Mouse (Mus musculus) ovary, adult 18-20 months (tissue): ENCODE measurements around the gene Tbc1d30.

ENCODE experiments used
- DNase-seq: peaks from one replicate; pipeline ENCODE4 v3.0.0; 2022; ENCODE audit warnings: low spot score, mixed read lengths

Tbc1d30 gene

DNA sequence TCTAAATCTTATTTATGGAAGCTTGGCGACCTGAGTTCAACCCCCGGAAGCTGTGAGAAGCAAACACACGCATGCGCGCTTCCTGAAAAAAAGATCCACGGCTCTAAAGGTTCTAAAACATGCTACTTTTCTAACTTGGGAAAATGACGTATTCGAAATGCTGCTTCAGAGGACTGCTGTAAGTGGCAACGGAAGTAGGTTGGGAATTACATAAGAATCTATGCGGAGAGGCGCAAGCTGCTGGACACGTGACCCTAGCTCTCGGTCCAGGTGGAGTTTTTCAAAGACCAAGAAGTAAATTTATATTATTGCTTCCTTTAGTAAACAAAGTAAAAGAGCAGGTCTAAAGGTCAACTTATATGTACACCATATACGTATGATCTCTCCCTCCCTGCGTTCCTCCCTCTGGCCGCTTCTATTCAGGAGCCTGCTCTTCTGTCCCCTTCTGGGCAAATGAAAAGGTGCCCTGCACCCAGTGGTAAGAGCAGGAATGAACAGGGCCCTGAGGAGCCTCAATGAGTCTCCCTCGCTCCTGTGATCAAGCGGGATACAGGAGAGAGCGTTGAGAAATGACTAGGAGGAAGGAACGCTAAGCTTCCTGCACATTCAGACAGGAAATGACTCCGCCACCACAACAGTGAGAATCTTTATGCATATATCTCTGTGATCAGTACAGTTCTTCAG, 87.4 kb downstream of the Tbc1d30 start:
- DNase-seq: no peak

DNA sequence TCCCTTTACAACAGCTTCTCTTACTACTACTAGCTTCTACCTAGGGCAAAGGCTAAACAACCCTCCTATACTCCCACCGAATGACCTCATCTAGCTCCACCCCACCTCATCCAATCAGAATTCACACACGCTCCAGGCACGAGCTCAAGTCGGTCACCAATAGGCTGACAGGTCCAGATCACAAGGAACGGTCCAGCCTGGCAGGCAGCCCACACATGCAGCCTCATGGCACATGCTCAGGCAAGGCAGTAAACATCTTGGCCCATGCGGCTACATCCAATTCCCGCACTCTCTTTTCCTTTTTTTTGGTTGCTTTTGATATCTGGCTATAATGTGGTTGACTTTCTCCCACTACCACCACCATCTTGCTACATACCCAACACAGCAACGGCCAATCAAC, 88.9 kb downstream of the Tbc1d30 start:
- no peak for DNase-seq

DNA sequence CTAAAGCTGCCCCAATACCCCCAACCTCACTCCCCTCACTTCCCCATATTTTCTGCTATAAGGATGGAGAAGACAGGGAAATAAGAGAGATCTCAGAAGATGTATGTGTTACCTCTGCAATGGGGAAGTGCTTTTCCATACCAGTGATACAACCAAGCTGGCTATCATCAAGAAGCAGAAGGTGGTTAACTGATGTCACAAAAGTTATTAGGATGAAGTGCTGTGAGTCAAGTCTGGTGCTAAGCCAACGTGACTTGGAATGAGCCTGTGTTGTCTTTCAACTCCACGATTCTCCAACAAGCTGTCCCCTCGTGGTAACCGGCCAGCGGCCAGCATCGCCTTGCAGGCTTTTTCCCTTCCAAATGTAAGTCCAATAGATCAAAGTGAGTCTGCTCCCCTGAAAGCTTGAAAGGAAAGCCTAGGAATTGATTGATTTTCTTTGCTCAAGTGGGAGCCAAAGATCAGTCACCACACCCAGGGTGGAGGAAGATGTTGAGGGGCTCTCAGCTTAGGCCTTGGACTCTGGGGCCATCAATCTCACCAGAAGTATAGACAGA, 90.0 kb downstream of the Tbc1d30 start:
- DNase-seq: no peak

DNA sequence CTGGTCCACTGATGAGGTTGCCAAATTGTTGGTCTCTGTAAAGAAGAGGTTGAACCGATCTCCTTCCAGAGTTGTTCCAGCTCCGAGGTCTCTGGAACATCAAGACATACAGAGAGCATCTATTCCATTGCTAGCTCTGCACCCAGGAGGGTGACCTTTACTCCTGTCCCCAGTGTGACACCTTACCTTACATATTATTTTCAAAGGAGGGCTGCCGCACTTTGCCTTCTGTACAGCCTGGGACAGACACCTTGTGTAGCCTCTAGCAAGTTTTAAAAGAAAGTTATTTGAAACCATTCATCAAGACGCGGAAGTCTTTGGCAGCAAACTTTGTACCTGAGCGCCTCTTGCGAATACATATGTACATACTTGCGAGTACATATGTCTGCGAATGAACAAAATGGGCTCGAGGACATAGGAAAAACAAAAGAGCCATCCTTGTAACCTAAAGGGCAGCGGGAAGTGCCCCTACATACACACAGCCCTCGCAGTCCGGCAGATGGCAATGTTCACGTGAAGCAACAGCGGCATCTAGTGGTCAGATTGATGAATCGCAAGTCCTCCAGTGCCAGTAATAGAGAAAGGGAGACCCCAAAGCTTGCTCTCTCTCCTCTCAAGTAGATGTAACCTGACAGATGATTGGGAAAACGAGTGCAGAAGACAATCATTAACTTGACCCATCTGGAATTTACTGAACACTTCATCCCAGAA, 94.8 kb downstream of the Tbc1d30 start:
- DNase-seq: peak; percentile 4

DNA sequence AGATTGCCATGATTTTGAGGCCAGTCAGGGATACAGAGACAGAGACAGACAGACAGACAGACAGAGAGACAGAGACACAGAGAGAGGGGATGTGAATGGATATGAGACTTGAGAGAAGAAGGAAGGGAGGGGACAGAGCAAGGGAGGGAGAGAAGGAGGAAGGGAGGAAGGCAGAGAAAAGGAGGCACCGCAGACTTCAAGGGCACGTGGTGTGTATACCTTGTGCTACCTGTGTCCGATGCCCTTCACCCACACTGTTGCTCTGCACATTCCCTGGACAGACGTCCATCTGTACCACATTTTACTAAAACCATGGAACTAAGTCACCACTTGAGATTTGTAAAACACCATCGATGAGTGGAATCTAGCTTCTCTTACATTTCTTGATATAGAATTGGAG, 95.6 kb downstream of the Tbc1d30 start:
- no peak for DNase-seq

DNA sequence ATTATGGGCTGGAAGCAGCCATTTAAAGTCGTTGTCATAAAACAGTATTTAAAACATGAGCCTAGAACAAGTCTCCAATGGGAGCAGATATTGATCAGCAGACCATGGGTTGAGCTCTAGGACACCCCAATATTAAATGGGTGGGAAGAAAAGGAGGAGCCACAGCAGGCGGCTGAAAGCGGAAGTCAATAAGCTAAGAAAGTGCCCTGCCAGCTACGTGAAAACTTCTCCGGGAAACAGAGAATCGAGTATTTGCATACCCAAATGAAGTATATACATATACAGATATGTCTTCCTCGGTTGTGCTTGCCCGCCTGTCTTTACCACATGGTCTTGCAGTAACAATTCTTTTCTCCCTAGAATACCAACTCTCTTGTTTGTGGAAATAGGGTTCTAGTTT, 96.7 kb downstream of the Tbc1d30 start:
- no peak for DNase-seq

DNA sequence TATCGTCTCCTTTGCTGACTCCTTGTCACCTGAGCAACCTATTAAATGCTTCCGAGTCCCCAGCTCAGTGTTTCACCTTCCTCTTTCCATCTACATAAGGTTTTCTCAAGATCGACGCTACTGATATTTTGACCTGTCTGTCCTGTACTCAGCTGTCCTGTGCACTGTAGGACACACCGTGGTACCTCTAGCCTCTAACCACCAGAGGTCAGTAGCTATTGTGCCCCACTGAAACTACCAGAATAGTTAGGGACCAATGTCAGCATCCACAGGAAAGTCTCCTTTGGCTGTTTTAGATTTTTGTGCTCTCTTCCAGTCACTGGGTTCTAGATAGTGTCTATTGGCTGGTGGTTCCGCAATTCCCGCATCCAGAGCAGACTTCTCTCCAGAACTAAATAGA, 98.3 kb downstream of the Tbc1d30 start:
- DNase-seq: no peak

DNA sequence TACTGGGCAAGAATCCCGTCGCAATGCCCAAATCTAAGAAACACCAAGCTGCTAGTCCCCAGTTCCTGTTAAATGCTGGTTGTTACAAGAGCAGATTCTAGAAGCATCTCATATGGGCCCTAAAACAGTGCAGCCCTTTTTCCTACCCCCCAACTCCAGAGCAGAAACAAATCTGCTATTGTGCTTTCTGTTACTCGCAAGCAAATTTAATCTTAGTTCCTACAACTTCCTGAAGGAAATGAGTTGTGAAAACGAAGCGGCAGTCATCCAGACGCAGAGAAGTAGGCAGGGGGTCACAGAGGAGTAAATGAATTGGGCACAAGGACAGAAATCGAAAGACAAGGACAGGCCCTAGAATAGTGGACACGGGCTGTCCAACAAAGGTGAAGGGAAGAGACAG, 99.9 kb downstream of the Tbc1d30 start:
- no peak for DNase-seq

DNA sequence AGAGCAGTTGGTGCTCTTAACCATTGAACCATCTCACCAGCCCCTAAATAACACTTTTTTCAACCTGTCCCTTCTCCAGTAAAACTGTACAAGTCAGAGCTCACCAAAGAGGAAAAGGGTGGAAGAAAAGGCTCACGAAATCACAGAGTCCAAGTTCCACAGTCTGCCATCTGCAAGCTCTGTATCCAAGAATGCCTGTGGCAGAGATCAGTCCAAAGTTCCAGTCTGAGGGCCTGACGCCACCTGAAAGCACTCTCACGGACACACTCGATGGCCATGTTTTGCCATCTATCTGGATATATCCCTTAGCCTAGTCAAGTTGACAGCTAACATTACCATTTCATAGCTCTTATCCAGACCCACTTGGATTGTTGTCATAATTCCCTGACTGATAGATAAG, 101.3 kb downstream of the Tbc1d30 start:
- DNase-seq: no peak

DNA sequence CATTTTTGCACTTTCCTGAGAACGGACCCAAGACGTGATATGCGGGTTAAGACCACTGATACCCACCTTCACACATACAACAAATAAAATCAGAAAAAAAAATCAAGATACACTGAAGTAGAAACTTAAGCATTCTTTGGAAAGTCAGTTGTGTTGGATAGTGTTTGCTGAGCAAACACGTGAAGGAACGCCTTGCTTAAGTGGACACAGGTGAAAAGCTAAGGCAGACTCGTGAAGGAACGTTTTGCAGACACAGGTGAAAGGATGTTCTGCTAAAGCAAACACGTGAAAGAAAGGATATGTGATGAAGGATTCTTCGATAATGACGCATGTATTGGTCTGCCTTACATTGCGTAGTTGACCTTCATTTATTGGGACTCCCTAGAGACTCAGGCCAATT, 103.5 kb downstream of the Tbc1d30 start:
- no peak for DNase-seq

DNA sequence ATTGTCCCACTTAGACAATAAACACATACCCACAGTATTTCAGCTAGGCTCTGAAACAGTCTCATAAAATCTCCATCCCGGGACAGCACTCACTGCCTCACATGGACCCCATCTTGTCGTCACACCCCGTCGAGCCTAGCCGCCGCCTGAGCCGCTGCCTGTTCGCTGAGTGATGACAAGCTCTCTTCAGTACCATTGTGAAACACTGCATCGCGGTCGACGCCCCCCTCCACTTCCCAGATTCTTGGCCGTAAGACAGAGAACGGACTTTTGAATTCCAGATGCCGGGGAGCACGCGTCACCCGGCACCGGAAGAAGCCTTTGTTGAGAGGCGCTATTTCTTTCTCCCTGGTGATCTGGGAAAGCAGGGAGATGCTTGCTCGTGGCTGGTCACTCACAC, 104.1 kb downstream of the Tbc1d30 start:
- DNase-seq: no peak

DNA sequence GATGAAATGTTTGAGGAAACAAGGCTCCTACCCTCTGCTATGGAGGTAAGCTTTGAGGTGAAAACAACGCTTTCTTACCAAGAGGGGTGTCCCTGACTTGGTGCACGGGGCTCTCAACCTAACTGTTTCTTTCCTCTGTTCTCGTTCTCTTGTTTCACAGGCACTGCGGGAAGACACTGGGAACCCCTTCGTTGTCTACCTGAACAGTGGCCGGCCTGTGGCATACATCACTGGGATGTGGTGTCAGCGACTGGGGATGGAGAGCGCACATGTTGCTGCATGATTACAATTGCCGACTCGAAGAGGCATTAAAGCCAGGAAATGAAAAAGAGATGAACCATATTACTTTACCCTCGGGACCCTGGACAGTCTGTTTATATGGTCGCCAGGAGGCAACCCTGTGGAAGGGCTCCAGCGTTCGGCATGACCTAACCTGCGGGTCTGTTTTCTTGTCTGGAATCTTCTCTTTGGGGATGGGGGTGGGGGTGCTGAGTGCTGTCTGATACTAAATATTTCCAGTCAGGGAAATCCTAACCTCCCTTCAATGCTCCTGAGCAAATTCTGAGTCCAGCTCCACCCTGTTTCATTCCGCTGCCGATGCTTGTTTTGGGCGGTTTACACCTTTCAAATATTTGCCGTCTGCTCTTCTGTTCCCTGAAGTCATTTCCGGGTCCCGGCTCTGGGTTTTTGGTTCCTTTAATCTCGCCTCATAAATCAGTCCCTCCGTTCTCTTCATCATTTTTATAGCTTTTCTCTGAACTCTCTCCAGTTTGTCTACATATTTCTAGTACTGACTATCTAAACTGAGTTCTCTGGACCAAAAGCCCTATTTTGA, 107.5 kb downstream of the Tbc1d30 start:
- no peak for DNase-seq

DNA sequence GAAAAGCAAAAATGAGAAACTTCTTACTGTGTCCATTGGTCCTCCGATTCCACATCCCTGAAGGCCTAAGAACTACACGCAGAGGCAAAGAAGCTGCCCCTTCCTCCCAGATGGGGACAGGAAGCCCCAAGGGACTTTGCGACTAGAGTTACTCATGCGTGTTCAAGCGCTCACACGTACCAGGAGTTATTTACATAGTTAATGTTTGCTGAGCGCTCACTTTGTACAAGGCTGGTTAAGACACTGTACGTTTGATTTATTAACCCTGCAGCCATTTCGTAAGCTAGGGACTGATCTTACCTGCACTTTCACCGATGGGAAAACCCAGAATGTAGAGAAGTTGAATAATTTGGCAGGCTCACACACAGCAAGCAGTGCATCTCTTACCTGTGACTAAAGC, 108.5 kb downstream of the Tbc1d30 start:
- DNase-seq: no peak

DNA sequence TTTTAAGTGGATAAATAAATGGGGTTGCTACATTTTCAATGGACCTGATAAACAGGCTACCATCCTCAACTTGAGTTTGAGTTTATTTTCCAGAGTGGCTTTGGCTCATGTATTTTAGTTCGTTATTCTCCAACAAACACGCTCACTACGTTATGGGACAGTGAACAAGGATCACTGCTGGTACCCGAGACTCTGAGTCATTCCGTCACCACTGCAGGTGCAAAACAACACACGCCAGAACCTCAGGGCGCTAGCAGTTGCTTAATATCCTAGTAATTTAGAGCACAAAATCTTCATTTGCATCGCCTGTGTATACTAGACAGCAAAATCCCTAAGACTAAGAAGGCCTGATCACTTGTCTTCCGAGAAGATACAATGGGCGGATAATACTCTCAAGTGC, 112.0 kb downstream of the Tbc1d30 start:
- DNase-seq: no peak

DNA sequence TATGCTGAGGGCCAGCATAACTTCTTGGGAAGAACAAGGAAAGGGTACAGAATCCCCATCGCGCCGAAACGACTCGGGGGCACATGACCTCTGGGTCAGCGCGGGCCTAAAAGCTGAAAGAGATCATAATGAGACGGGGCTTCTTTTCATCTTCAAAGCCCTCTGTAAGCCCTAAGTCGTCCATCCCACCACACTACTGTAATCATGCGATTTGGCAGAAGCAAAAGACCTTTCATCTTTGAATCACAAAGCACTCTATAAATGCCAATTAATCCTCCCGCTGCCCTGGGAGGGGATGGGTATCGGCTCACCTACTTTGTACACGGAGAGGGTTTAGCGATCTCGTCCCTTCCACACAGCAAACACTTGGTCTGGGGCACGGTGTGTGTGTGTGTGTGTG, 112.5 kb downstream of the Tbc1d30 start:
- no peak for DNase-seq

DNA sequence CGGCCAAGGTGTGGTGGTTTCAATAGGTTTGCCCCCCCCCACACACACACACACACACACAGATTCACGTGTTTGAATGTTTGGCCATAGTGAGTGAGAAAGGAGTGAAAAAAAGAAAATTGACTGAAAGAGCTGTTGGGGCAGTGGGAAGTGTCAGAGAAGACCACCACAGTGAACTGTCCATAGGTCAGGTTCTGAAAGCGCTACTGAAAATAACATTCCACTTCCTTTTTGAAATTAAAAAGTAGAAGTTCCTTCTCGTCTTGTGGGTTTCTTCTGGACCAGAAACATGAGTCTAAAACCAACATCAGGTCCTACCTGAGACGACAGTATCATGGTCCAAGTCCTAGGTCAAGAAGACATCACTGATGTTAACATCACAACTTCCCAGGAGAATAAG, 113.7 kb downstream of the Tbc1d30 start:
- no peak for DNase-seq

DNA sequence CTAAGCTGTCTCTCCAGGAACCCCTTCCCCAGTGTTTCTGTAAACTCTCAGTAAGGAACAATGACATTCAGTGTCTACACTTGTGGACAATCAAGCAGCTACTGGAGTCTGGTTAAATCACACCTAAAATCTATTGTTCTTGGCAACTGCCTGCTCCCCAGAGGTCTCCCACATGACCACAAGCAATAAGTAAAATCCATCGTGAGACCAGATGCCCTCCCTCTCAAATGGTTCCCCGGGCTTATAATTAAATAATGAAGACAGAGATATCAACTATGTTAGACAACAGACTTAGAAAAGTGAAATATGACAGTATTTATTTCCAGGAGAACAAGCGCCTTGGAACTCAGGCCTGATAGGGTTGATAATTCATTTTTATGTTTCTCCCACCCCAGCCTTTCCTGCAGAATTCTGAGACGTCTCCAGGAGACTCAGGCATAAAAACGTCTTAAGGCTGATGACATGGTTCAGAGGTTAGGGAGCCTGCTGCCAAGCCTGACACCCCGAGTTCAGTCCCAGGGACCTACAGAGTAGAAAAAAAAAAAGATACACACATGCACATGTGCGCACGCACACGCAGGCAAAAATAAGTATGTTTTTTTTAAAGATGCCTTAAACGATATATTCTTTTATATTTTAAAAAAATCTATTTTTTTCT, 115.8 kb downstream of the Tbc1d30 start:
- no peak for DNase-seq

DNA sequence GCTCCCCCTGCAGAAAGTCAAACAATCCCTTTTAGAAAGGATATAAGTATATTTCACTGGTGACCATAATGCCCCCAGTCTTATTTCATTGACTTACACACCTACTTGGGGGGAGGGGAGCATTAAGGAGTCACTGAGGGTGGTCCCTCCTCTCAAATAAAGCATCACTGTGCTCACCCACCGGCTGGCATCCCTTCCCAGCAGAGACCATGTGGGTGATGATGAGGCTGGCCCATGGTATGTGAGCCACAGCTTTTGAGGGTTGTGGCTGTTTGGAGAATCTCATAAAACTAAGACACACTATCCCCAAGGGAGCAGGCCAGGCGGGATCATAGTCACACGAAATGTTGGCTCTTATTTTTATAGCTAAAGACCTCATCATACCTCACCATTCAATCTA, 116.6 kb downstream of the Tbc1d30 start:
- no peak for DNase-seq

DNA sequence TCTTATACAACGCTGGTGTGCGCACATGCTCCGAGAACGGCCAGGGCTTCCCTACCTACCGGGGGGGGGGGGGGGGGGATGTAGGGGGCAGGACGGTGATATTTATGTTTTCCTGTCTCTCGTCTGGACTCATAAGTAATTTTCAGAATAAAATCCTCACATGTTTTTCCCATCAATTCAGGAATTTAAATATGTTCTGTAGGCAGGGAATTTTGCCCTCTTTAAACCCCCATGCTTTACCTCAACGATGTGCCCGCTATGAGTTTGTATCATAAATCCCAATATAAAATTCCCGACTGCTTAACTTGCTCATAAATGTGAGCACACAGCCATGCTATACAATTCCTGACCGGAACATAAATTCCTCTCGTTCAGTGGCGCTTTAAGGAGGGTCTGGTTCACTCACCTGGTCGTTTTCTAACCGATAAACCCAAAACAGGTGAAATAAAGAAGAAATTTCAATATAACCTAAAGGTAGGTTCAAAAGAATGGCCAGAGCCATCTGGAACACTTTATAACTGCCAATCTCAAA, 122.6 kb downstream of the Tbc1d30 start:
- DNase-seq: no peak

DNA sequence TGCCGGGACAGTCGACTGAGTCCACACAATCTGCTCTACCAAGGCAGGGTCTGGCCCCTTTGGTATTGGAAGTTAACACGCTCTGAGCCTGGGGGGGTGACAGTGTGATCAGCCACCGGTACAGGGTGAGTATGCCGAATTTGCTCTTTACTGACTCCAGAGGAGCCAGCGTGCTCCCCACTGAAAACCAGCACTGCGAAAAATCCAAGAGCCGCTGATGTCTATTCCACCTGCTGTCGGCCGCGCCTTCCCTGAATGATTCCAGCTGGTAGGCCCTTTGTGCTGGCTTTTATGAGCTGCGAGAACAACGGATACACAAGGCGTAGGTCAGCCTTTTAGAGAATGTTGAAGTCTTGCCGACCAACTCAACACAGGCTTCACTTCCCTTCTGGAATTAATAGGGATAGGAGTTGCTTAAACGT, 123.1 kb downstream of the Tbc1d30 start:
- DNase-seq: no peak

DNA sequence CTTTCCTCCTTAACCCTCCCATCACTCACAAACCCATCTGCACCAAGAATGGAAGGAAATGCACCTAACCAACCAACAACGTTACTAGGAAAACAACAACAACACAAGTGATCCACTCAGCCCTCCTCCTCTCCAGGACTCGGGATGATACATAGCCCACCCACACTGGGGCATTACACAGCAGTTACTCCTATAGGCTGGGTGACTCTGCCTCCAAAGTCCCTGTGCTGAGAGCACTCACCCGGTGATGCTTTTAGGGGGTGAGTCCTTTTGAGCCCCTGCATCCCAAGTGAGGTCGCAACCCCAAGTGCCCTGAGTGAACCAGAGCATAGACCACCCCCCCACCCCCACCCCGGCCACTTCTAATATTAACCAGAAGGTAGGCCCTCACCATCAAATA, 123.7 kb downstream of the Tbc1d30 start:
- no peak for DNase-seq

DNA sequence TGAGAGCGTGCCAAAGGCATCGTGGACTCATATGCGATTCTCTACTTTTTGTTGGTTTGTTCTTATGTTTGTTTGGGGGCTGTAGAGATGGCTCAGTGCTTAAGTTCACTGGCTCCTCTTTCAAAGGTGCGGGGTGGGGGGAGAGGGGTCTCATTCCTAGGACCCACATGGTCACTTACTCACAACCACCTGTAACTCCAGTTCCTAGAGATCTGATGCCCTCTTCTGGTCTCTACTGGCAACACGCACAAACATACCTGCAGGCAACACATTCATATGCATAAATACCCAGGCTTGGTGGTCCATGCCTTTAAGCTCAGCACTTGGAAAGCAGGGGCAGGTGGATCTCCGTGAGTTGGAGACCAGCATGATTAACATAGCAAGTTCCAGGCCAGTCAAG, 125.4 kb downstream of the Tbc1d30 start:
- no peak for DNase-seq
